Mouse (Mus musculus) stomach, embryonic 14.5 days (tissue): Measurements from ENCODE around the gene Wdr72. TPM values are rescaled to one million over a fixed set of nuclear protein-coding genes. Genes with fewer than 3 reads are reported as not detected.
A peak's percentile ranks its signal among the peaks of the same experiment; 100 is the strongest.

Experiments used
- ATAC-seq: fragments of 200-750 bp; cut with Nextera tagmentation; 2 replicates; pipeline ENCODE4 v1.8.0; 2017; ENCODE audit warnings: low read depth, moderate TSS enrichment; ENCODE audit not compliant: insufficient number of reproducible peaks, insufficient read depth, low FRiP score
- H3K27ac ChIP-seq: fragments of 300-500 bp; sonication (generic); 2 replicates; pipeline ENCODE4 v1.5.1; 2014; ENCODE audit warnings: mild to moderate bottlenecking, low read length, moderate library complexity, mixed read lengths
- H3K27me3 ChIP-seq: fragments of 300-500 bp; sonication (generic); 2 replicates; pipeline ENCODE4 v1.6.1; 2014; ENCODE audit warnings: low read length, control low read depth, mixed read lengths; ENCODE audit not compliant: control insufficient read depth, insufficient read depth
- H3K36me3 ChIP-seq: fragments of 300-500 bp; sonication (generic); 2 replicates; pipeline ENCODE4 v1.6.1; 2014; ENCODE audit warnings: mild to moderate bottlenecking, control low read depth, low read length, moderate library complexity, mixed read lengths; ENCODE audit not compliant: control insufficient read depth, insufficient read depth
- H3K4me1 ChIP-seq: fragments of 300-500 bp; sonication (generic); 2 replicates; pipeline ENCODE4 v1.6.1; 2014; ENCODE audit warnings: low read length, control low read depth, mixed read lengths; ENCODE audit not compliant: control insufficient read depth, insufficient read depth
- H3K4me2 ChIP-seq: fragments of 300-500 bp; sonication (generic); replicated peaks from 2 replicates; pipeline ENCODE4 v1.6.1; 2014; ENCODE audit warnings: low read depth, low read length, control low read depth
- H3K4me3 ChIP-seq: fragments of 300-500 bp; sonication (generic); 2 replicates; pipeline ENCODE4 v1.5.1; 2014; ENCODE audit warnings: low read depth, low read length, control low read depth
- H3K9ac ChIP-seq: fragments of 300-500 bp; sonication (generic); replicated peaks from 2 replicates; pipeline ENCODE4 v1.6.1; 2014; ENCODE audit warnings: low read depth, mild to moderate bottlenecking, control low read depth, low read length, moderate library complexity, mixed read lengths
- H3K9me3 ChIP-seq: fragments of 300-500 bp; sonication (generic); 2 replicates; pipeline ENCODE4 v1.6.1; 2016; ENCODE audit warnings: low read depth, low read length, control low read depth; ENCODE audit not compliant: control insufficient read depth
- WGBS: fragments of 180-500 bp; shearing (Covaris S2); extraction: QIAGEN DNeasy Blood & Tissue Kit; methylation state at CpG from one replicate; pipeline ENCODE4 v1.1.7; 2014; 5-methylcytosine and 5-hydroxymethylcytosine counted together
- polyA plus RNA-seq: library from polyadenylated mRNA; unstranded; fragments of >200 nt; fragmentation: Nextera tagmentation; extraction: Ambion mirVana; gene quantifications from 2 replicates; pipeline ENCODE4 v1.2.1, GENCODE M21; 2014

Gene Wdr72
- polyA plus RNA-seq, 1 experiment from 2014 or later: 0.64 TPM

GRCm38 (mm10) chr9:74250522-74250921 is 140.4 kb downstream of the Wdr72 start:
- H3K4me3 ChIP-seq: no peak overlapping the region
- 24% methylated on average over 1 of the region's 1 CpGs for WGBS
- no peak overlapping the region for H3K27ac ChIP-seq
- no peaks in the 10 kb centered on the region for H3K4me1 ChIP-seq
- no peaks in the 10 kb centered on the region for H3K27me3 ChIP-seq
- H3K9ac ChIP-seq: no peak overlapping the region
- no peaks in the 10 kb centered on the region for H3K9me3 ChIP-seq
- no peak for ATAC-seq
- no peak overlapping the region for H3K4me2 ChIP-seq
- no peaks in the 10 kb centered on the region for H3K36me3 ChIP-seq

GRCm38 (mm10) chr9:74258389-74258788 is 148.2 kb downstream of the Wdr72 start:
- Histone ChIP-seq H3K4me1 (no peaks in the 10 kb centered on the region), H3K9ac (no peak overlapping the region), H3K4me3 (no peak overlapping the region), H3K36me3 (no peaks in the 10 kb centered on the region), H3K4me2 (no peak overlapping the region), H3K9me3 (no peaks in the 10 kb centered on the region), H3K27me3 (no peaks in the 10 kb centered on the region), H3K27ac (no peak overlapping the region)
- no peak for ATAC-seq
- WGBS: 65% methylated on average over 4 of the region's 4 CpGs

GRCm38 (mm10) chr9:74277752-74278385 is 167.7 kb downstream of the Wdr72 start:
- Histone ChIP-seq H3K9ac (no peak overlapping the region), H3K36me3 (no peaks in the 10 kb centered on the region), H3K27ac (no peak overlapping the region), H3K27me3 (no peaks in the 10 kb centered on the region), H3K4me1 (peaks cover 10% of the 10 kb centered on the region; the same call in 1 of the 2 replicates), H3K4me3 (no peak overlapping the region), H3K9me3 (no peaks in the 10 kb centered on the region), H3K4me2 (no peak overlapping the region; the same call in 1 of the 2 replicates)
- ATAC-seq: no peak
- 48% methylated on average over 14 of the region's 14 CpGs for WGBS

- Histone ChIP-seq H3K4me2 (no peak overlapping the region), H3K27ac (no peak overlapping the region), H3K9me3 (no peaks in the 10 kb centered on the region), H3K36me3 (no peaks in the 10 kb centered on the region), H3K27me3 (no peaks in the 10 kb centered on the region), H3K9ac (no peak overlapping the region), H3K4me1 (no peaks in the 10 kb centered on the region), H3K4me3 (no peak overlapping the region)
- 55% methylated on average over 3 of the region's 3 CpGs for WGBS
- no peak for ATAC-seq
Observed at GRCm38 (mm10) chr9:74282072-74282471, 171.9 kb downstream of the Wdr72 start.

GRCm38 (mm10) chr9:74286210-74286609 is 176.1 kb downstream of the Wdr72 start:
- no peaks in the 10 kb centered on the region for H3K9me3 ChIP-seq
- no peak overlapping the region for H3K4me2 ChIP-seq
- H3K4me3 ChIP-seq: no peak overlapping the region
- no peak overlapping the region for H3K27ac ChIP-seq
- H3K36me3 ChIP-seq: no peaks in the 10 kb centered on the region
- H3K9ac ChIP-seq: no peak overlapping the region
- WGBS: 24% methylated on average over 2 of the region's 2 CpGs
- H3K27me3 ChIP-seq: no peaks in the 10 kb centered on the region
- ATAC-seq: no peak
- H3K4me1 ChIP-seq: no peaks in the 10 kb centered on the region

- WGBS: 72% methylated on average over 3 of the region's 3 CpGs
- Histone ChIP-seq H3K9me3 (no peaks in the 10 kb centered on the region), H3K27me3 (no peaks in the 10 kb centered on the region), H3K9ac (no peak overlapping the region), H3K4me2 (no peak overlapping the region), H3K36me3 (no peaks in the 10 kb centered on the region), H3K27ac (no peak overlapping the region), H3K4me1 (no peaks in the 10 kb centered on the region), H3K4me3 (no peak overlapping the region)
- no peak for ATAC-seq
Observed at GRCm38 (mm10) chr9:74294479-74294878, 184.3 kb downstream of the Wdr72 start.

- WGBS: 74% methylated on average over 1 of the region's 1 CpGs
- no peaks in the 10 kb centered on the region for H3K27me3 ChIP-seq
- no peaks in the 10 kb centered on the region for H3K36me3 ChIP-seq
- H3K9me3 ChIP-seq: no peaks in the 10 kb centered on the region
- H3K4me3 ChIP-seq: no peak overlapping the region
- ATAC-seq: no peak
- no peak overlapping the region for H3K9ac ChIP-seq
- no peak overlapping the region for H3K27ac ChIP-seq
- H3K4me2 ChIP-seq: no peak overlapping the region
- H3K4me1 ChIP-seq: no peaks in the 10 kb centered on the region
Observed at GRCm38 (mm10) chr9:74318771-74319170, 208.6 kb downstream of the Wdr72 start.

GRCm38 (mm10) chr9:74324089-74324924 is 214.2 kb downstream of the Wdr72 start:
- Histone ChIP-seq H3K27ac (no peak overlapping the region), H3K27me3 (no peaks in the 10 kb centered on the region), H3K36me3 (no peaks in the 10 kb centered on the region), H3K4me3 (no peak overlapping the region), H3K4me2 (no peak overlapping the region), H3K9ac (no peak overlapping the region), H3K4me1 (no peaks in the 10 kb centered on the region), H3K9me3 (no peaks in the 10 kb centered on the region)
- peak; percentile 84 for ATAC-seq
- 32% methylated on average over 11 of the region's 11 CpGs for WGBS
